ENCODE assay signal across 1 mouse cellular context in the genomic region with DNA sequence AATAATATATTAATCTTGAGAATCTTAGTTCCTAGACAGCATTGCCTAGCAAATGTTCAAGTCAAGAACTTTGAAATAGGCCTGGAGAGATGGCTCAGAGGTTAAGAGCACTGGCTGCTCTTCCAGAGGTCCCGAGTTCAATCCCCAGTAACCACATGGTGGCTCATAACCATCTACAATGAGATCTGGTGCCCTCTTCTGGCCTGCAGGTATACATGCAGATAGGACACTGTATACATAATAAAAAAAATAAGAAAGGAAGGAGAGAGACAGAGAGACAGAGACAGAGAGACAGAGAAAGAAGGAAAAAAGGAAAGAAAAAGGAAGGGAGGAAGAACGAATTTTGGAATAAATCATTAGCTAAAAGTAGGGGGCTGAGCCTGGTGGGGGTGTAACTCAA.
TF ChIP-seq lines count a peak whose summit lies in the region.

No protein-coding gene starts in this region.

TF ChIP-seq in ES-E14, 5 proteins besides CTCF, POLR2A, EP300 and RAD21:
- TF ChIP-seq ZNF384 (IDR thresholded peaks at IDR 0.05; ENCODE audit: low read depth, low read length) (peak; percentile 80), ZC3H11A (IDR thresholded peaks at IDR 0.05; ENCODE audit: borderline replicate concordance, low read depth, low read length) (no peak), HCFC1 (IDR thresholded peaks at IDR 0.05; ENCODE audit: borderline replicate concordance, insufficient read depth, low read length) (no peak), CHD2 (IDR thresholded peaks at IDR 0.05; ENCODE audit: low read depth, low read length) (no peak), MAFK (IDR thresholded peaks at IDR 0.05; ENCODE audit: insufficient read depth, low read depth, low read length) (no peak)
